Mouse (Mus musculus): ENCODE data around the gene Ap4e1. TPM values are rescaled to one million over a fixed set of nuclear protein-coding genes. Genes with fewer than 3 reads are reported as not detected.

Gene Ap4e1
- polyA plus RNA-seq, 1 experiment from 2014 or later, result 11.2 TPM

DNA sequence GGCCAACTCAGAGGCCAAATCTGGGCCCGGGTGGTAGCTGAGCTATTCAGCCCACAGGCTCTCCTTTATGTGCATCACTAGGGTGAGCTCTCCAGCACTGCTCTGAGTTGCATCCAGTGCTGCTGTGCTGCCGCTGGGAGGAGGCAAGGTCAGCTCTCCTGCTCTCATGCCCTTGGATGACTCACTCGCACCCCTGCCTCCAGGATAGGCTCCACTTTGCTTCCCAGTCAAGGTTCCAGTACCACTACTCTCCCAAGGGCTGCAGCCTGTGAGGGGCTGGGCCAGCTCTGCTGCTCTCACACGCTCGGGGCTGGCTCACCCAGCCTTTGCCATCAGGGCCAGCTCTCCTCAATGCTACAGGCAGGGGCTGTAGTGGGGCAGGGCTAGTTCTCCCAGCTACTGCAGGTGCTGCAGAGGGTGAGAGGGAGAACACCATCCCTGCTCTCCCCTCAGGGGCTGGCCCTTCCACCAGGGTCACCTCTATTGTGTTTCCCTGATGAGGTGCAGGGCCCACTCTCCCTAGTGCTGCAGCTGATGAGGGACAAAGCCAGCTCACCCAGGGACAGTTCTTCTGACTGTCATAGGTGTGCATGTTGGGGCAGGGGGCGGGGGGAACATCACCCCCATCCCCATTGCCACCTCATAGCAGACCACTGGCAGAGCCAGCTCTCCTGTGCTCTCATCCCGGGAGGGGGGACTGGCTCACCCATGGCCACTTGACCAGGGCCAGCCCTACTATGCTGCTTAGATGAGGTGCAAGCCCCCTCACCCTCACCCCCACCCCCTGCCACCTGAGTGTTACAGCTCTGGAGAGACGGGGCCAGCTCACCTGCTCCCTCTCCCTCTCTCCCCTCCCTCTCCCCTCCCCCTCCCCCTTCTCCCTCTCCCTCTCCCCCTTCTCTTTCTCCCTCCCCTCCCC is 7.9 kb upstream of the Ap4e1 start:
- H3K4me1 ChIP-seq (replicated peaks; ENCODE audit: control insufficient read depth, insufficient read depth, low read length), result no peaks in the 10 kb centered on the region
- no peak overlapping the region for H3K4me3 ChIP-seq (replicated peaks; ENCODE audit: low read length)
- no peaks in the 10 kb centered on the region for H3K9me3 ChIP-seq (ENCODE audit: control insufficient read depth, low read length)
- 73% methylated on average over 8 of the region's 8 CpGs for WGBS
- H3K4me2 ChIP-seq (ENCODE audit: low read length), result no peak overlapping the region
- no peak for ATAC-seq
- H3K36me3 ChIP-seq (ENCODE audit: control insufficient read depth, insufficient read depth), result no peaks in the 10 kb centered on the region
- H3K9ac ChIP-seq (replicated peaks; ENCODE audit: low read depth, low read length), result no peak overlapping the region
- no peak overlapping the region for H3K27ac ChIP-seq (ENCODE audit: low read length)
- H3K27me3 ChIP-seq (replicated peaks; ENCODE audit: control insufficient read depth, insufficient read depth, low read length), result no peaks in the 10 kb centered on the region

DNA sequence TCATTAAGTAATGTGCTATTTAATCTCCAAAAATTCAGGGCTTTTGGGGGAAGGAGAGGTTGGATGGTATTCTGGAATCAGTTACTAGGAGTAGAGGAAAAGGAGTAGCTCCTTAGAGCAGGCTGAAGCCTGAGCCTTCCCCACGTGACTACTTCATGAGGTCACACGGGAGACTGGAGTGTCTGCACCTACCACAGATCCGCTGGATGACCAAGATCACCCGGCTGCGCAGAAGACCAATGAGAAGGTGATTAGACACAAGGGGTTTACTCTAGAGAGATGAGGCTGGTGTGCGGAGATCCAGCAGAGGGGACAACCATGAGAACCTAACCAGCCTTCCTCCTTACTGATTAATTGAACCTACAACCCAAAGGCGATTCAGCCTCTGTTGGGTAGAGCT is 4.5 kb upstream of the Ap4e1 start:
- Histone ChIP-seq H3K27me3 (replicated peaks; ENCODE audit: control insufficient read depth, insufficient read depth, low read length) (no peaks in the 10 kb centered on the region), H3K9ac (replicated peaks; ENCODE audit: low read depth, low read length) (no peak overlapping the region), H3K27ac (ENCODE audit: low read length) (no peak overlapping the region), H3K36me3 (ENCODE audit: control insufficient read depth, insufficient read depth) (no peaks in the 10 kb centered on the region), H3K9me3 (ENCODE audit: control insufficient read depth, low read length) (no peaks in the 10 kb centered on the region), H3K4me1 (replicated peaks; ENCODE audit: control insufficient read depth, insufficient read depth, low read length) (no peaks in the 10 kb centered on the region), H3K4me2 (ENCODE audit: low read length) (no peak overlapping the region), H3K4me3 (replicated peaks; ENCODE audit: low read length) (no peak overlapping the region)
- ATAC-seq, result no peak
- WGBS, result 91% methylated on average over 7 of the region's 7 CpGs

DNA sequence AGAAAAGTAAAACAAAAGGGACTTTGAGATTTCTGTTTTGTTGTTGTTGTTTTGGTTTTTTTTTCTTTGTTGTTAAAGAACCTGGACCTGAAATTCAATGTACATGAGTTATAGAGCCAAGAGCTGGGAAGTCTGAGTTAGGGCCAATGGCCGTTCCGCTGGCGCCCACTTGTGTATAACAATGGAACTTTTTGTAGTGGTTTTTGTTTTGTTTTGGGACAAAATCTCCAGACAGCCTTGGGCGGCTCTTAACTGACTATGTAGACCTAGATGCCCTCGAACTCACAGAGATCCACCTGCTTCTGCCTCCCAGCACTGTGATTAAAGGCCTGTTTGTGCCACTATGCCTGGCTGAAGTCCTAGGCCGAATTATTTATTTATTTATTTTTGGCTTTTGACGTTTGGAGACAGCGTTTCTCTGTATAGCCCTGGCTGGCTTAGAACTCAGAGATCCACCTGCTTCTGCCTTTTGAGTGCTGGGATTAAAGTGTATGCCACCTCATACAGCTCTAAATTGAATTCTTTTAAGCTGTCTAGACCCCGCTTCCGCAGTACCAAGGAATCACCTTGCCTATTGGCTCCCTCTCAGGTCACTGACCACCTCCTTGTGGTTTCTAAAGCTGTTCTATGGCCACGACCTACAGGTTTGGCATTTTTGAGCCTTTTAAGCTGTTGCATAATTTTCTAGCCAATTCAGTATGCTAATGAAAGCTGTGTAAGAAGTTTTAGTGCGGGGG is 1.7 kb upstream of the Ap4e1 start:
- 41% methylated on average over 12 of the region's 12 CpGs for WGBS
- no peak overlapping the region for H3K9ac ChIP-seq (replicated peaks; ENCODE audit: low read depth, low read length)
- H3K4me3 ChIP-seq (replicated peaks; ENCODE audit: low read length), result no peak overlapping the region
- no peak overlapping the region for H3K4me2 ChIP-seq (ENCODE audit: low read length)
- no peaks in the 10 kb centered on the region for H3K36me3 ChIP-seq (ENCODE audit: control insufficient read depth, insufficient read depth)
- no peak overlapping the region for H3K27ac ChIP-seq (ENCODE audit: low read length)
- ATAC-seq, result no peak
- peaks cover 13% of the 10 kb centered on the region for H3K4me1 ChIP-seq (replicated peaks; ENCODE audit: control insufficient read depth, insufficient read depth, low read length)
- no peaks in the 10 kb centered on the region for H3K27me3 ChIP-seq (replicated peaks; ENCODE audit: control insufficient read depth, insufficient read depth, low read length)
- H3K9me3 ChIP-seq (ENCODE audit: control insufficient read depth, low read length), result no peaks in the 10 kb centered on the region

DNA sequence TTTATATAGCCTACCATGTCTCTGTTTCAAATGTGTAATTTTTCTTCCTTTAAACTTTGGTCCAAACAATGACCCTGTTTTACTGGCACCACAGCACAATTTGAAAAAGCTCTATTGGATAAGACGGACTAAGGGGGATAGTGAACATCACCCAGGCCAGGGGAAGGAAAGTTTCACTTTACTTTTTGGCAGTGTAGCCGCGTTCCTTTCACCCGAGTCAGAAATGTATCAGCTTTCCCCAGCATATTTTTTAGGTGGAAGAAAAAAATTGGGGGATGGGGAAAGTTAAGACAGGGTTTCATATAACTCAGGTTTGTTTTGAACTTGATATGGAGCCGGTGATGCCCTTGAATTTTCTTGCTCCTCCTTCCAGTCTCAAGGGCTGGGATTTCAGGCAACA is 1.0 kb upstream of the Ap4e1 start:
- Histone ChIP-seq H3K9ac (replicated peaks; ENCODE audit: low read depth, low read length) (no peak overlapping the region), H3K4me3 (replicated peaks; ENCODE audit: low read length) (no peak overlapping the region), H3K36me3 (ENCODE audit: control insufficient read depth, insufficient read depth) (no peaks in the 10 kb centered on the region; the same call in 1 of the 2 replicates), H3K4me2 (ENCODE audit: low read length) (no peak overlapping the region), H3K27ac (ENCODE audit: low read length) (no peak overlapping the region), H3K4me1 (replicated peaks; ENCODE audit: control insufficient read depth, insufficient read depth, low read length) (peaks cover 13% of the 10 kb centered on the region), H3K27me3 (replicated peaks; ENCODE audit: control insufficient read depth, insufficient read depth, low read length) (no peaks in the 10 kb centered on the region), H3K9me3 (ENCODE audit: control insufficient read depth, low read length) (no peaks in the 10 kb centered on the region)
- WGBS, result 85% methylated on average over 5 of the region's 5 CpGs
- ATAC-seq, result no peak

DNA sequence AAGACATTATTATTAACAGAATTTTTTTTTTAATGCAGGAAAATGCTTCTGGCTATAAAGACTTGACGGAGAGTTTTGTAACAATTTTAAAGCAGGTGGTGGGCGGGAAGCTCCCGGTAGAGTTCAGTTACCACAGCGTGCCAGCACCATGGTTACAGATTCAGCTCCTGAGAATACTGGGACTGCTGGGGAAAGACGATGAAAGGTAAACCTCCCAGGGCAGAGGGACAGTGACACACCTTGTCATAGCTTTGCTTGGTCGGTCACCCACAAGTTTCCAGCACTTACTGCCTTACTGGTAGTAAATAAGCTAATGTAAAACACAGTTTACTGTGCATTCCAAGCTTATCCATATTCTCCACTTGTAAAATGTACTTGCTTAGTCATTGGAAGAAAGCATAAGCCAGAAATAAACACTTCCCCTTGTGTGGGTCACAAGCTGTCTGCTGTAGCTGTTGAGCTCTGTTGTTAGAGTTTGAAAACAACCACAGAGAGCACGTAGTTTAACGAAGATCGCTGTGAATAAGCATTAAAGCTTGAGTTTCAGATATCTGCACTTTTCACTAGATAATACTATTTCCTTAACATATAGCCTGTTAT is 26.6 kb downstream of the Ap4e1 start:
- Histone ChIP-seq H3K36me3 (ENCODE audit: control insufficient read depth, insufficient read depth) (peaks cover 20% of the 10 kb centered on the region), H3K27me3 (replicated peaks; ENCODE audit: control insufficient read depth, insufficient read depth, low read length) (no peaks in the 10 kb centered on the region)
- 96% methylated on average over 9 of the region's 9 CpGs for WGBS

DNA sequence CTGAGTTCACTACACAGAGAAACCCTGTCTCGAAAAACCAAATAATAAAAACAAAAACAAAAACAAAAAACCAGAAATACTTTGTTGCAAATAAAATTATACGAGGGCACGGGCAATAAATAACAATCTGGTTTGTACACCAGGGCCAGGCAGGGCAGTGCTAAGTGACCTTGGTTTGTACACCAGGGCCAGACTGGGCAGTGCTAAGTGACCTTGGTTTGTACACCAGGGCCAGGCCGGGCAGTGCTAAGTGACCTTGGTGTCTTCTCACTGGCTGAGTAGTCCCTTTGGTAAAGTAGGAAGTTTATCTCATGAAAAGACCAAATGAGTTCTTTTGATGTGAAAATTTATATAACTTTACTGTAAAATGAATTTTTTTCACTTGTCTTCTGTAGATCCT is 28.8 kb downstream of the Ap4e1 start:
- WGBS, result 95% methylated on average over 4 of the region's 4 CpGs

More for the DNA sequence above, 26.6 kb downstream of the Ap4e1 start:
- no peak for ATAC-seq
- H3K4me2 ChIP-seq (ENCODE audit: low read length), result no peak overlapping the region
- H3K27ac ChIP-seq (ENCODE audit: low read length), result no peak overlapping the region
- H3K9me3 ChIP-seq (ENCODE audit: control insufficient read depth, low read length), result no peaks in the 10 kb centered on the region
- no peak overlapping the region for H3K9ac ChIP-seq (replicated peaks; ENCODE audit: low read depth, low read length)
- H3K4me1 ChIP-seq (replicated peaks; ENCODE audit: control insufficient read depth, insufficient read depth, low read length), result no peaks in the 10 kb centered on the region
- H3K4me3 ChIP-seq (replicated peaks; ENCODE audit: low read length), result no peak overlapping the region

DNA sequence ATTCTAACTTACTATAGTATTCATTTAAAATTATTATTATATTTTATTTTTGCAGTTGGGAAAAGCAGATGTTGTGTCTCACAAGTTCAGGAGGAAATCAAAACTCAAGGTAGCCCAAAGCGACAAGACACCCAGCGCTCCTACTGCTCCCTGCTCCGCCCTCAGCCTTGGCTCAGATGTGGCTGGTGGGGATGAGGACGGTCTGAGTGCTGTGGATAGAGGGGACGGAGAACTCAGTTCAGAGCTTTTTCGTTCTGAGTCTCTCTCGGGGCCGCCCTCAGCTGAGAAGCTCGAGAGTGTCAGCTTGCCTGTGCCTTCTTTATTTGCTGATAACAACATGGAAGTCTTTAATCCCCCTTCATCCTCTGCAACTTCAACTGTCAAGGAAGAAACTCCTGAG is 53.0 kb downstream of the Ap4e1 start:
- H3K4me1 ChIP-seq (replicated peaks; ENCODE audit: control insufficient read depth, insufficient read depth, low read length), result no peaks in the 10 kb centered on the region

More for the DNA sequence above, 28.8 kb downstream of the Ap4e1 start:
- H3K9ac ChIP-seq (replicated peaks; ENCODE audit: low read depth, low read length), result no peak overlapping the region
- ATAC-seq, result no peak
- no peak overlapping the region for H3K4me3 ChIP-seq (replicated peaks; ENCODE audit: low read length)
- no peaks in the 10 kb centered on the region for H3K27me3 ChIP-seq (replicated peaks; ENCODE audit: control insufficient read depth, insufficient read depth, low read length)
- no peak overlapping the region for H3K4me2 ChIP-seq (ENCODE audit: low read length)
- H3K4me1 ChIP-seq (replicated peaks; ENCODE audit: control insufficient read depth, insufficient read depth, low read length), result no peaks in the 10 kb centered on the region
- no peak overlapping the region for H3K27ac ChIP-seq (ENCODE audit: low read length)
- no peaks in the 10 kb centered on the region for H3K9me3 ChIP-seq (ENCODE audit: control insufficient read depth, low read length)
- peaks cover 16% of the 10 kb centered on the region for H3K36me3 ChIP-seq (ENCODE audit: control insufficient read depth, insufficient read depth)

DNA sequence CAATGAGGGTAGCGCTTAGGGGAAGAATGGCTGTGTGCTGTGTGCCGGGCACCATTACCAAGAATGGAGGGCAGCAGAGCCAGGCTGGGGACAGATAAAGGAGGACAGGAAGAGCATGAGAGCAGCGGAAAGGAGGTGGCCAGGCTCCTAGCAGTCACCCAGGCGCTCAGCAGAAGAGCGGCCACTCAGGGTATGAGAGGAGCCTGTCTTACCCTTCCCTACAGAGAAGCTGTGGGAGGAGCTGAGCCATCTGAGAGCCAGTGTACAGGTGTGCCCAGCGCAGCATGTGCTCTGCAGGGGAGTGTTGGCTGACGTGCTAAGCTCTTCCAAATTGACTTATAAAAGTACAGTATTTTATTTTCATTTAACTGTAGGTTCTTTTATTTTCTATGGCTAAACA is 60.3 kb downstream of the Ap4e1 start:
- ATAC-seq, result no peak
- Histone ChIP-seq H3K9ac (replicated peaks; ENCODE audit: low read depth, low read length) (no peak overlapping the region), H3K4me3 (replicated peaks; ENCODE audit: low read length) (no peak overlapping the region), H3K4me2 (ENCODE audit: low read length) (no peak overlapping the region), H3K27ac (ENCODE audit: low read length) (no peak overlapping the region), H3K4me1 (replicated peaks; ENCODE audit: control insufficient read depth, insufficient read depth, low read length) (peaks cover 13% of the 10 kb centered on the region), H3K9me3 (ENCODE audit: control insufficient read depth, low read length) (no peaks in the 10 kb centered on the region), H3K27me3 (replicated peaks; ENCODE audit: control insufficient read depth, insufficient read depth, low read length) (no peaks in the 10 kb centered on the region), H3K36me3 (ENCODE audit: control insufficient read depth, insufficient read depth) (peaks cover 9% of the 10 kb centered on the region; the same call in 1 of the 2 replicates)
- WGBS, result 76% methylated on average over 7 of the region's 7 CpGs

More for the DNA sequence above, 53.0 kb downstream of the Ap4e1 start:
- Histone ChIP-seq H3K4me2 (ENCODE audit: low read length) (no peak overlapping the region), H3K4me3 (replicated peaks; ENCODE audit: low read length) (no peak overlapping the region), H3K27ac (ENCODE audit: low read length) (no peak overlapping the region), H3K27me3 (replicated peaks; ENCODE audit: control insufficient read depth, insufficient read depth, low read length) (no peaks in the 10 kb centered on the region), H3K9ac (replicated peaks; ENCODE audit: low read depth, low read length) (no peak overlapping the region), H3K9me3 (ENCODE audit: control insufficient read depth, low read length) (no peaks in the 10 kb centered on the region), H3K36me3 (ENCODE audit: control insufficient read depth, insufficient read depth) (peaks cover 29% of the 10 kb centered on the region)
- ATAC-seq, result no peak
- 94% methylated on average over 9 of the region's 9 CpGs for WGBS

All from forebrain, embryonic 16.5 days (tissue).